Mouse (Mus musculus) cerebellum, adult 2 months (tissue): ENCODE data around the gene Cldn4.

Experiments used
- CTCF ChIP-seq: fragments of 200-500 bp; IDR thresholded peaks from 2 replicates; pipeline ENCODE4 v1.5.1; 2011; ENCODE audit warnings: low read depth, mild to moderate bottlenecking, control low read depth, low read length, moderate library complexity, borderline replicate concordance; ENCODE audit not compliant: insufficient read depth
- POLR2A ChIP-seq: fragments of 200-500 bp; IDR thresholded peaks from 2 replicates; pipeline ENCODE4 v1.6.1; 2011; ENCODE audit warnings: low read length, control low read depth, borderline replicate concordance; ENCODE audit not compliant: insufficient read depth

DNA sequence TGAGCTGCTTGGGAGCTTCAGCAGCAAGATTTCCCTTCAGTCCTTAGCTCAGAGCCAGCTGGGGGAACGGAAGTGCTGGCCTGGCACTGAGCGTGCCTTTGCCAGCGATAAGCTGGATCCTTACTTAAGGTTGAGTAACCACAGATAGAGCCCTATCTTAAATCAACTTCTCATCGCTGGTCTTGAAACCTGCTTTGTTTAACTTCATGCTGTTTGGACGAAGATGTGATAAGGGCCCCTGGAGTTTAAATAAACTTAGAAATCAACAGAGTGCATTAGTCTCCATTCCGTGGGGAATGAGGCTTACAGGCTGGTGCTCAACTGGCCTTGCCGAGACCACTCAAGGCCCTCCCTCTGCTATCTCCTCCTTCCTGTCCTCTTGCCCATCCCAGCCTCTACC is 27.6 kb upstream of the Cldn4 start:
- TF ChIP-seq POLR2A (no peak), CTCF (no peak)
